26 mouse cellular contexts compared by ENCODE assay signal in the genomic region with DNA sequence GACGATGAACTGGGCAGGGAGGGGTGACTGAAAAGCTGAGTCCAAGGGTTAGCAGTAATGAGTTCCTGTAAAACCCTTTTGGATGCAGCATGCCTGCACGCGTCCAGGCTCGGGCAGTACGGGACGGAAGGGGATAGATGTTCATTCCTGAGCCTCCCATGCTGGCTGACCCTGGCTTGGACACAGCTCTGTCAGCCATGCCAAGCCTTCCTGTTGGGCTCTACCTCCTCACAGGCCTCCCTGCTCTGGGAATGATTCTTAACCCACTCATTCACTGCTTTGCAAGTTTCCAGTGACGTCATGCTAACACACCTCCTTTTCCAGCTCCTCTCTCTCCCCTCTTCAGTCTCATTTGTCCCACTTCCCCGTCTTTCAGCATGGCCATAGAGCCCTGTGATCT.
"Had no signal": no experiment of that assay in that cellular context is flagged by ENCODE, and none has a peak within 500 bp of the region (broad histone marks: within the 10 kb centered on the region; RNA-seq: fewer than 3 reads in every experiment).

No protein-coding gene starts in this region.

- H3K27me3 ChIP-seq: limb, embryonic 13.5 days; liver, embryonic 12.5 days; liver, embryonic 15.5 days; lung, embryonic 15.5 days; megakaryocyte, embryonic 14.5 days; neural tube, embryonic 12.5 days; stomach, embryonic 15.5 days had no signal

- DNase-seq: kidney, adult 18-20 months; kidney, adult 9 months; kidney, postnatal 14 days; kidney, postnatal 4 days; layer of hippocampus, adult 9-11 months; liver; lung, adult 18-20 months; lung, postnatal 10 days; lung, postnatal 36 days; retina, postnatal 1 day; right cerebral cortex, postnatal 25 days; spleen, adult 18-20 months; thymus, adult 2 months; thymus, postnatal 14 days; thymus, postnatal 4 days had no signal

- H3K4me3 ChIP-seq: layer of hippocampus, adult 2 months; limb, embryonic 10.5 days; limb, embryonic 13.5 days; liver, embryonic 12.5 days; liver, embryonic 15.5 days; lung, embryonic 15.5 days; megakaryocyte, embryonic 14.5 days; midbrain, embryonic 12.5 days; neural tube, embryonic 12.5 days; stomach, embryonic 15.5 days had no signal

- H3K9ac ChIP-seq: limb, embryonic 13.5 days; liver, embryonic 12.5 days; liver, embryonic 15.5 days; lung, embryonic 15.5 days; midbrain, embryonic 12.5 days; neural tube, embryonic 12.5 days; stomach, embryonic 15.5 days had no signal

- H3K4me1 ChIP-seq: limb, embryonic 13.5 days; liver, embryonic 12.5 days; liver, embryonic 15.5 days; lung, embryonic 15.5 days; megakaryocyte, embryonic 14.5 days; neural tube, embryonic 12.5 days; stomach, embryonic 15.5 days had no signal

- H3K9me3 ChIP-seq: limb, embryonic 10.5 days; limb, embryonic 13.5 days; liver, embryonic 12.5 days; liver, embryonic 15.5 days; lung, embryonic 15.5 days; megakaryocyte, embryonic 14.5 days; midbrain, embryonic 12.5 days; neural tube, embryonic 12.5 days; stomach, embryonic 15.5 days had no signal

- H3K27ac ChIP-seq: layer of hippocampus, adult 2 months; limb, embryonic 10.5 days; limb, embryonic 13.5 days; liver, embryonic 12.5 days; liver, embryonic 15.5 days; lung, embryonic 15.5 days; midbrain, embryonic 12.5 days; neural tube, embryonic 12.5 days; stomach, embryonic 15.5 days had no signal

- ATAC-seq: intestine, embryonic 16.5 days; liver, embryonic 12.5 days had no signal

- H3K36me3 ChIP-seq: limb, embryonic 10.5 days; limb, embryonic 13.5 days; liver, embryonic 12.5 days; liver, embryonic 15.5 days; lung, embryonic 15.5 days; midbrain, embryonic 12.5 days; neural tube, embryonic 12.5 days; stomach, embryonic 15.5 days had no signal

- H3K4me2 ChIP-seq: limb, embryonic 13.5 days; liver, embryonic 12.5 days; liver, embryonic 15.5 days; lung, embryonic 15.5 days; midbrain, embryonic 12.5 days; neural tube, embryonic 12.5 days; stomach, embryonic 15.5 days had no signal
